Mouse (Mus musculus) kidney, adult 2 months (tissue): ENCODE data around the gene Enoph1. TPM values are rescaled to one million over a fixed set of nuclear protein-coding genes. Genes with fewer than 3 reads are reported as not detected.

ENCODE experiments used
- DNase-seq: peaks from one replicate; pipeline ENCODE4 v3.0.0; 2021
- H3K27ac ChIP-seq: fragments of 200-500 bp; 2 replicates; pipeline ENCODE4 v1.5.1; 2012; ENCODE audit warnings: low read depth, low read length, control low read depth, inconsistent platforms; ENCODE audit not compliant: insufficient read depth
- H3K27me3 ChIP-seq: fragments of 200-500 bp; replicated peaks from 2 replicates; pipeline ENCODE4 v1.6.1; 2012; ENCODE audit warnings: mild to moderate bottlenecking, moderate library complexity, low read length, inconsistent platforms; ENCODE audit not compliant: control insufficient read depth, insufficient read depth
- H3K36me3 ChIP-seq: fragments of 200-500 bp; 2 replicates; pipeline ENCODE4 v1.6.1; 2012; ENCODE audit warnings: mild to moderate bottlenecking, moderate library complexity, low read length, inconsistent platforms; ENCODE audit not compliant: control insufficient read depth, insufficient read depth
- H3K4me1 ChIP-seq: fragments of 200-500 bp; 2 replicates; pipeline ENCODE4 v1.6.1; 2011; ENCODE audit warnings: low read length; ENCODE audit not compliant: control insufficient read depth, insufficient read depth
- H3K4me3 ChIP-seq: fragments of 200-500 bp; 2 replicates; pipeline ENCODE4 v1.5.1; 2011; ENCODE audit warnings: mild to moderate bottlenecking, low read depth, low read length, control low read depth; ENCODE audit not compliant: insufficient read depth
- CTCF ChIP-seq: fragments of 200-500 bp; conservative IDR thresholded peaks from 2 replicates; pipeline ENCODE4 v1.5.1; 2011; ENCODE audit warnings: low read depth, mild to moderate bottlenecking, control low read depth, low read length, moderate library complexity, mixed read lengths; ENCODE audit not compliant: insufficient read depth, insufficient read length
- POLR2A ChIP-seq: fragments of 200-500 bp; IDR thresholded peaks from one replicate; pipeline ENCODE4 v1.6.1; 2011; ENCODE audit warnings: low read depth, low read length, control low read depth
- WGBS: fragments of 180-500 bp; shearing (Covaris S2); methylation state at CpG from one replicate; pipeline ENCODE4 v1.1.7; 2018; 5-methylcytosine and 5-hydroxymethylcytosine counted together
- polyA plus RNA-seq: library from polyadenylated mRNA; depleted of rRNA; stranded (reverse); fragments of >200 nt; gene quantifications from 2 replicates; pipeline ENCODE4 v1.2.3, GENCODE M21; 2012

Enoph1 gene
- polyA plus RNA-seq, 1 experiment = 17.9 TPM

GRCm38 (mm10) chr5:100040281-100040784, 548 bp downstream of the Enoph1 start:
- Histone ChIP-seq H3K36me3 (no peaks in the 10 kb centered on the region), H3K27ac (peak overlapping the region; percentile 58; the same call in 1 of the 2 replicates), H3K4me3 (peak overlapping the region; percentile 82), H3K27me3 (no peaks in the 10 kb centered on the region), H3K4me1 (peaks cover 22% of the 10 kb centered on the region)
- TF ChIP-seq POLR2A (no peak), CTCF (no peak)
- 3% methylated on average over 19 of the region's 19 CpGs for WGBS
- peak; percentile 17 for DNase-seq

- Histone ChIP-seq H3K27me3 (no peaks in the 10 kb centered on the region), H3K4me1 (peaks cover 22% of the 10 kb centered on the region), H3K4me3 (no peak overlapping the region), H3K27ac (no peak overlapping the region), H3K36me3 (no peaks in the 10 kb centered on the region)
- no peak for DNase-seq
- 80% methylated on average over 4 of the region's 4 CpGs for WGBS
- no peak for TF ChIP-seq POLR2A
- no peak for TF ChIP-seq CTCF
These were observed 1.5 kb downstream of the Enoph1 start for GRCm38 (mm10) chr5:100041272-100041671.

- no peaks in the 10 kb centered on the region for H3K27me3 ChIP-seq
- H3K4me3 ChIP-seq = no peak overlapping the region
- peak; percentile 46 for DNase-seq
- TF ChIP-seq POLR2A (no peak), CTCF (no peak)
- H3K36me3 ChIP-seq = no peaks in the 10 kb centered on the region
- H3K27ac ChIP-seq = no peak overlapping the region
- peaks cover 18% of the 10 kb centered on the region for H3K4me1 ChIP-seq
- whole genome bisulfite sequencing = 75% methylated on average over 8 of the region's 8 CpGs
These were observed 2.7 kb downstream of the Enoph1 start for GRCm38 (mm10) chr5:100042467-100042866.

GRCm38 (mm10) chr5:100043361-100043760, 3.6 kb downstream of the Enoph1 start:
- H3K27ac ChIP-seq = no peak overlapping the region
- peak; percentile 88 for DNase-seq
- no peaks in the 10 kb centered on the region for H3K27me3 ChIP-seq
- no peak for TF ChIP-seq CTCF
- no peak for TF ChIP-seq POLR2A
- no peak overlapping the region for H3K4me3 ChIP-seq
- 47% methylated on average over 5 of the region's 5 CpGs for WGBS
- H3K36me3 ChIP-seq = no peaks in the 10 kb centered on the region
- peaks cover 16% of the 10 kb centered on the region for H3K4me1 ChIP-seq

GRCm38 (mm10) chr5:100044030-100044429, 4.2 kb downstream of the Enoph1 start:
- WGBS = 88% methylated on average over 4 of the region's 4 CpGs
- H3K27me3 ChIP-seq = no peaks in the 10 kb centered on the region
- peaks cover 16% of the 10 kb centered on the region for H3K4me1 ChIP-seq
- no peak overlapping the region for H3K4me3 ChIP-seq
- H3K36me3 ChIP-seq = no peaks in the 10 kb centered on the region
- H3K27ac ChIP-seq = no peak overlapping the region
- no peak for DNase-seq
- TF ChIP-seq CTCF (no peak), POLR2A (no peak)

- Histone ChIP-seq H3K4me1 (peaks cover 17% of the 10 kb centered on the region), H3K36me3 (no peaks in the 10 kb centered on the region), H3K27me3 (no peaks in the 10 kb centered on the region), H3K4me3 (no peak overlapping the region), H3K27ac (no peak overlapping the region)
- 45% methylated on average over 5 of the region's 5 CpGs for WGBS
- TF ChIP-seq CTCF (no peak), POLR2A (no peak)
- DNase-seq = peak; percentile 67
These were observed 4.8 kb downstream of the Enoph1 start for GRCm38 (mm10) chr5:100044621-100045020.

GRCm38 (mm10) chr5:100046096-100046495, 6.3 kb downstream of the Enoph1 start:
- no peak for TF ChIP-seq CTCF
- TF ChIP-seq POLR2A = no peak
- no peak for DNase-seq
- H3K4me1 ChIP-seq = peaks cover 16% of the 10 kb centered on the region
- H3K27ac ChIP-seq = no peak overlapping the region
- no peak overlapping the region for H3K4me3 ChIP-seq
- H3K27me3 ChIP-seq = no peaks in the 10 kb centered on the region
- no peaks in the 10 kb centered on the region for H3K36me3 ChIP-seq
- 90% methylated on average over 3 of the region's 3 CpGs for WGBS
